Mouse (Mus musculus) midbrain, embryonic 12.5 days (tissue): ENCODE results near the gene Morc4. TPM values are rescaled to one million over a fixed set of nuclear protein-coding genes. Genes with fewer than 3 reads are reported as not detected.

ENCODE experiments used
- ATAC-seq: fragments of 200-750 bp; cut with Nextera tagmentation; 2 replicates; pipeline ENCODE4 v1.8.0; 2017; ENCODE audit warnings: low read depth, moderate TSS enrichment, moderate library complexity; ENCODE audit not compliant: low FRiP score
- H3K27ac ChIP-seq: fragments of 300-500 bp; sonication (generic); replicated peaks from 2 replicates; pipeline ENCODE4 v1.5.1; 2016; ENCODE audit warnings: mild to moderate bottlenecking
- H3K27me3 ChIP-seq: fragments of 300-500 bp; sonication (generic); 2 replicates; pipeline ENCODE4 v1.6.1; 2016; ENCODE audit warnings: mild to moderate bottlenecking
- H3K36me3 ChIP-seq: fragments of 300-500 bp; sonication (generic); 2 replicates; pipeline ENCODE4 v1.6.1; 2016
- H3K4me1 ChIP-seq: fragments of 300-500 bp; sonication (generic); 2 replicates; pipeline ENCODE4 v1.6.1; 2016
- H3K4me2 ChIP-seq: fragments of 300-500 bp; sonication (generic); replicated peaks from 2 replicates; pipeline ENCODE4 v1.6.1; 2016; ENCODE audit warnings: mild to moderate bottlenecking, moderate library complexity
- H3K4me3 ChIP-seq: fragments of 300-500 bp; sonication (generic); 2 replicates; pipeline ENCODE4 v1.5.1; 2016; ENCODE audit warnings: mild to moderate bottlenecking
- H3K9ac ChIP-seq: fragments of 300-500 bp; sonication (generic); replicated peaks from 2 replicates; pipeline ENCODE4 v1.6.1; 2016; ENCODE audit warnings: mild to moderate bottlenecking, moderate library complexity
- H3K9me3 ChIP-seq: fragments of 300-500 bp; sonication (generic); 2 replicates; pipeline ENCODE4 v1.6.1; 2016; ENCODE audit warnings: mild to moderate bottlenecking
- WGBS: fragments of 180-500 bp; shearing (Covaris S2); methylation state at CpG from one replicate; pipeline ENCODE4 v1.1.7; 2016; 5-methylcytosine and 5-hydroxymethylcytosine counted together
- polyA plus RNA-seq: library from polyadenylated mRNA; unstranded; fragments of >200 nt; fragmentation: Nextera tagmentation; extraction: Ambion mirVana; gene quantifications from 2 replicates; pipeline ENCODE4 v1.2.1, GENCODE M21; 2016

Morc4 gene
- polyA plus RNA-seq, 1 experiment from 2014 or later: 7.6 TPM

GRCm38 (mm10) chrX:139828363-139829092 lies 42.9 kb downstream of the Morc4 start:
- no peaks in the 10 kb centered on the region for H3K9me3 ChIP-seq
- H3K9ac ChIP-seq: no peak overlapping the region
- H3K4me1 ChIP-seq: no peaks in the 10 kb centered on the region
- no peaks in the 10 kb centered on the region for H3K36me3 ChIP-seq
- no peak for ATAC-seq
- H3K27ac ChIP-seq: no peak overlapping the region
- H3K4me2 ChIP-seq: no peak overlapping the region
- H3K4me3 ChIP-seq: no peak overlapping the region
- H3K27me3 ChIP-seq: peaks cover 17% of the 10 kb centered on the region; the same call in 1 of the 2 replicates
- WGBS: 93% methylated on average over 6 of the region's 6 CpGs

GRCm38 (mm10) chrX:139826926-139827325 lies 44.6 kb downstream of the Morc4 start:
- H3K27me3 ChIP-seq: peaks cover 20% of the 10 kb centered on the region
- no peak overlapping the region for H3K4me2 ChIP-seq
- H3K36me3 ChIP-seq: no peaks in the 10 kb centered on the region
- WGBS: 90% methylated on average over 4 of the region's 4 CpGs
- no peak overlapping the region for H3K4me3 ChIP-seq
- H3K4me1 ChIP-seq: no peaks in the 10 kb centered on the region
- ATAC-seq: no peak
- H3K27ac ChIP-seq: no peak overlapping the region
- H3K9ac ChIP-seq: no peak overlapping the region
- H3K9me3 ChIP-seq: no peaks in the 10 kb centered on the region

- Histone ChIP-seq H3K36me3 (no peaks in the 10 kb centered on the region), H3K27me3 (peaks cover 20% of the 10 kb centered on the region), H3K4me3 (no peak overlapping the region), H3K9me3 (no peaks in the 10 kb centered on the region), H3K4me2 (no peak overlapping the region), H3K9ac (no peak overlapping the region), H3K4me1 (no peaks in the 10 kb centered on the region), H3K27ac (no peak overlapping the region)
- 81% methylated on average over 1 of the region's 1 CpGs for WGBS
- ATAC-seq: no peak
Observed at GRCm38 (mm10) chrX:139825402-139825801, 46.1 kb downstream of the Morc4 start.

- Histone ChIP-seq H3K9ac (no peak overlapping the region), H3K9me3 (no peaks in the 10 kb centered on the region), H3K27ac (no peak overlapping the region), H3K4me2 (no peak overlapping the region), H3K4me3 (no peak overlapping the region), H3K4me1 (no peaks in the 10 kb centered on the region), H3K36me3 (no peaks in the 10 kb centered on the region), H3K27me3 (peaks cover 41% of the 10 kb centered on the region)
- 86% methylated on average over 5 of the region's 5 CpGs for WGBS
- ATAC-seq: no peak
Observed at GRCm38 (mm10) chrX:139815201-139815600, 56.3 kb downstream of the Morc4 start.

GRCm38 (mm10) chrX:139814018-139814635 lies 57.4 kb downstream of the Morc4 start:
- H3K36me3 ChIP-seq: no peaks in the 10 kb centered on the region
- no peak overlapping the region for H3K27ac ChIP-seq
- peaks cover 52% of the 10 kb centered on the region for H3K27me3 ChIP-seq
- no peak overlapping the region for H3K4me2 ChIP-seq
- H3K4me1 ChIP-seq: no peaks in the 10 kb centered on the region
- H3K4me3 ChIP-seq: no peak overlapping the region
- no peak for ATAC-seq
- H3K9me3 ChIP-seq: no peaks in the 10 kb centered on the region
- H3K9ac ChIP-seq: no peak overlapping the region
- WGBS: 93% methylated on average over 8 of the region's 8 CpGs

GRCm38 (mm10) chrX:139813299-139814002 lies 58.0 kb downstream of the Morc4 start:
- 71% methylated on average over 9 of the region's 9 CpGs for WGBS
- Histone ChIP-seq H3K9ac (no peak overlapping the region), H3K36me3 (no peaks in the 10 kb centered on the region), H3K4me2 (no peak overlapping the region), H3K4me1 (no peaks in the 10 kb centered on the region), H3K9me3 (no peaks in the 10 kb centered on the region), H3K27me3 (peaks cover 58% of the 10 kb centered on the region), H3K4me3 (no peak overlapping the region), H3K27ac (no peak overlapping the region)
- no peak for ATAC-seq

GRCm38 (mm10) chrX:139812636-139813298 lies 58.7 kb downstream of the Morc4 start:
- no peaks in the 10 kb centered on the region for H3K4me1 ChIP-seq
- no peak overlapping the region for H3K4me3 ChIP-seq
- H3K9ac ChIP-seq: no peak overlapping the region
- H3K36me3 ChIP-seq: no peaks in the 10 kb centered on the region
- H3K27ac ChIP-seq: no peak overlapping the region
- H3K27me3 ChIP-seq: peaks cover 64% of the 10 kb centered on the region
- 72% methylated on average over 3 of the region's 3 CpGs for WGBS
- no peak overlapping the region for H3K4me2 ChIP-seq
- no peak for ATAC-seq
- no peaks in the 10 kb centered on the region for H3K9me3 ChIP-seq

GRCm38 (mm10) chrX:139808501-139808900 lies 63.0 kb downstream of the Morc4 start:
- no peak overlapping the region for H3K4me3 ChIP-seq
- no peaks in the 10 kb centered on the region for H3K36me3 ChIP-seq
- H3K27me3 ChIP-seq: peaks cover 63% of the 10 kb centered on the region
- H3K4me2 ChIP-seq: no peak overlapping the region
- no peak overlapping the region for H3K9ac ChIP-seq
- no peak overlapping the region for H3K27ac ChIP-seq
- no peak for ATAC-seq
- H3K4me1 ChIP-seq: no peaks in the 10 kb centered on the region
- 84% methylated on average over 10 of the region's 10 CpGs for WGBS
- no peaks in the 10 kb centered on the region for H3K9me3 ChIP-seq

- Histone ChIP-seq H3K36me3 (no peaks in the 10 kb centered on the region), H3K9me3 (no peaks in the 10 kb centered on the region), H3K4me3 (no peak overlapping the region), H3K4me1 (no peaks in the 10 kb centered on the region), H3K4me2 (no peak overlapping the region), H3K27ac (no peak overlapping the region), H3K27me3 (peaks cover 59% of the 10 kb centered on the region), H3K9ac (no peak overlapping the region)
- WGBS: 32% methylated on average over 4 of the region's 4 CpGs
- ATAC-seq: no peak
Observed at GRCm38 (mm10) chrX:139808085-139808484, 63.4 kb downstream of the Morc4 start.

- no peak for ATAC-seq
- Histone ChIP-seq H3K9me3 (no peaks in the 10 kb centered on the region), H3K4me3 (no peak overlapping the region), H3K4me1 (no peaks in the 10 kb centered on the region), H3K9ac (no peak overlapping the region), H3K27me3 (peaks cover 52% of the 10 kb centered on the region), H3K36me3 (no peaks in the 10 kb centered on the region), H3K4me2 (no peak overlapping the region), H3K27ac (no peak overlapping the region)
- WGBS: 66% methylated on average over 2 of the region's 2 CpGs
Observed at GRCm38 (mm10) chrX:139807391-139807790, 64.1 kb downstream of the Morc4 start.

- Histone ChIP-seq H3K9ac (no peak overlapping the region), H3K27ac (no peak overlapping the region), H3K36me3 (no peaks in the 10 kb centered on the region), H3K4me1 (no peaks in the 10 kb centered on the region), H3K4me2 (no peak overlapping the region), H3K9me3 (no peaks in the 10 kb centered on the region), H3K4me3 (no peak overlapping the region), H3K27me3 (peaks cover 52% of the 10 kb centered on the region)
- no peak for ATAC-seq
- 93% methylated on average over 4 of the region's 4 CpGs for WGBS
Observed at GRCm38 (mm10) chrX:139805918-139806317, 65.6 kb downstream of the Morc4 start.

GRCm38 (mm10) chrX:139803028-139803427 lies 68.4 kb downstream of the Morc4 start:
- Histone ChIP-seq H3K36me3 (no peaks in the 10 kb centered on the region), H3K27me3 (peaks cover 44% of the 10 kb centered on the region), H3K4me3 (no peak overlapping the region), H3K27ac (no peak overlapping the region), H3K4me2 (no peak overlapping the region), H3K9ac (no peak overlapping the region), H3K9me3 (no peaks in the 10 kb centered on the region), H3K4me1 (no peaks in the 10 kb centered on the region)
- ATAC-seq: no peak
- WGBS: 55% methylated on average over 2 of the region's 2 CpGs
